Mouse (Mus musculus) CH12.LX (cell line): ENCODE results near the gene Rora. TPM values are rescaled to one million over a fixed set of nuclear protein-coding genes. Genes with fewer than 3 reads are reported as not detected.

Source experiments
- DNase-seq: peaks from one replicate; pipeline ENCODE4 v3.0.0-alpha.2; 2013; ENCODE audit errors: extremely low read depth
- H3K27ac ChIP-seq: 2 replicates; pipeline ENCODE4 v1.5.1; 2012; ENCODE audit warnings: low read depth, mild to moderate bottlenecking, control low read depth, moderate library complexity; ENCODE audit not compliant: insufficient read depth
- H3K27me3 ChIP-seq: replicated peaks from 2 replicates; pipeline ENCODE3; 2012; ENCODE audit warnings: inconsistent platforms
- H3K36me3 ChIP-seq, 2 experiments: replicated peaks in 1 of 2; 2 replicates each; pipeline versions ENCODE3 to v1.6.1; 2012; ENCODE audit warnings: inconsistent platforms in 1 of 2, low read length in 1 of 2, mild to moderate bottlenecking in 1 of 2, mixed read lengths in 1 of 2, moderate library complexity in 1 of 2; ENCODE audit not compliant: control insufficient read depth in 1 of 2, insufficient read depth in 1 of 2
- H3K4me1 ChIP-seq, 2 experiments: 2 replicates each; pipeline ENCODE4 v1.6.1; 2012; ENCODE audit warnings: inconsistent platforms in 1 of 2, moderate library complexity in 1 of 2; ENCODE audit not compliant: insufficient read depth in 2 of 2, control insufficient read depth in 1 of 2
- H3K4me2 ChIP-seq: 2 replicates; pipeline ENCODE4 v1.6.1; 2012; ENCODE audit warnings: low read depth, mild to moderate bottlenecking, control low read depth; ENCODE audit not compliant: poor library complexity, insufficient read depth, severe bottlenecking
- H3K4me3 ChIP-seq, 3 experiments: fragments of 150-350 bp in 1 of 3; sonication (generic) in 1 of 3; replicated peaks in 1 of 3; 2 replicates each; pipeline versions ENCODE3 to v1.5.1; 2011 to 2012; ENCODE audit warnings: low read depth in 2 of 3, low read length in 2 of 3, mild to moderate bottlenecking in 2 of 3, moderate library complexity in 2 of 3, control low read depth in 1 of 3, improper control_type of control experiment in 1 of 3, inconsistent platforms in 1 of 3, mixed read lengths in 1 of 3; ENCODE audit not compliant: poor library complexity in 1 of 3
- H3K79me2 ChIP-seq: replicated peaks from 2 replicates; pipeline ENCODE4 v1.6.1; 2012; ENCODE audit warnings: mild to moderate bottlenecking, moderate library complexity; ENCODE audit not compliant: control insufficient read depth, poor library complexity, insufficient read depth, severe bottlenecking; ENCODE audit errors: extremely low read depth
- H3K9ac ChIP-seq: 2 replicates; pipeline ENCODE4 v1.6.1; 2012; ENCODE audit warnings: low read depth, mild to moderate bottlenecking, control low read depth, moderate library complexity; ENCODE audit not compliant: insufficient read depth
- H3K9me3 ChIP-seq: replicated peaks from 2 replicates; pipeline ENCODE3; 2012; ENCODE audit warnings: low read length, inconsistent platforms, mixed read lengths
- BHLHE40 ChIP-seq: IDR thresholded peaks from 2 replicates; pipeline ENCODE4 v1.6.1; 2011; ENCODE audit warnings: mild to moderate bottlenecking, low read depth, low read length, improper control_type of control experiment
- CTCF ChIP-seq, 2 experiments: IDR thresholded peaks in 1 of 2; conservative IDR thresholded peaks in 1 of 2; 2 replicates each; pipeline ENCODE4 v1.5.1; 2011 to 2012; ENCODE audit warnings: low read depth in 2 of 2, low read length in 2 of 2, improper control_type of control experiment in 1 of 2, inconsistent platforms in 1 of 2, mild to moderate bottlenecking in 1 of 2, moderate library complexity in 1 of 2
- EP300 ChIP-seq: IDR thresholded peaks from 2 replicates; pipeline ENCODE4 v1.6.1; 2011; ENCODE audit warnings: low read length, improper control_type of control experiment
- ETS1 ChIP-seq: conservative IDR thresholded peaks from 2 replicates; pipeline ENCODE4 v1.6.1; 2012; ENCODE audit warnings: low read depth, mild to moderate bottlenecking, inconsistent platforms, low read length, improper control_type of control experiment, moderate library complexity
- JUN ChIP-seq: IDR thresholded peaks from 2 replicates; pipeline ENCODE4 v1.6.1; 2011; ENCODE audit warnings: low read depth, mild to moderate bottlenecking, low read length, improper control_type of control experiment, moderate library complexity; ENCODE audit not compliant: insufficient read depth
- MAFK ChIP-seq: IDR thresholded peaks from 2 replicates; pipeline ENCODE4 v1.6.1; 2011; ENCODE audit warnings: low read length, improper control_type of control experiment; ENCODE audit not compliant: insufficient replicate concordance
- MAX ChIP-seq: IDR thresholded peaks from 2 replicates; pipeline ENCODE4 v1.6.1; 2011; ENCODE audit warnings: low read length, improper control_type of control experiment
- MAZ ChIP-seq: IDR thresholded peaks from 2 replicates; pipeline ENCODE4 v1.6.1; 2012; ENCODE audit warnings: low read depth, mild to moderate bottlenecking, inconsistent platforms, low read length, improper control_type of control experiment, moderate library complexity
- MEF2A ChIP-seq: IDR thresholded peaks from 2 replicates; pipeline ENCODE4 v1.6.1; 2014; ENCODE audit warnings: low read depth, mild to moderate bottlenecking, inconsistent platforms, low read length, improper control_type of control experiment, borderline replicate concordance
- NELFE ChIP-seq: IDR thresholded peaks from 2 replicates; pipeline ENCODE4 v1.6.1; 2011; ENCODE audit warnings: low read depth, low read length, improper control_type of control experiment
- NRF1 ChIP-seq: IDR thresholded peaks from 2 replicates; pipeline ENCODE4 v1.6.1; 2014; ENCODE audit warnings: low read depth, mild to moderate bottlenecking, inconsistent platforms, low read length, improper control_type of control experiment, moderate library complexity
- PAX5 ChIP-seq: IDR thresholded peaks from 2 replicates; pipeline ENCODE4 v1.6.1; 2012; ENCODE audit warnings: low read length, inconsistent platforms, mixed read lengths
- POLR2A ChIP-seq: IDR thresholded peaks from 2 replicates; pipeline ENCODE4 v1.6.1; 2011; ENCODE audit warnings: low read depth, mild to moderate bottlenecking, improper control_type of control experiment, low read length
- POLR2AphosphoS2 ChIP-seq: IDR thresholded peaks from 2 replicates; pipeline ENCODE4 v1.6.1; 2011; ENCODE audit warnings: low read depth, low read length, improper control_type of control experiment
- SIN3A ChIP-seq: IDR thresholded peaks from 2 replicates; pipeline ENCODE4 v1.6.1; 2012; ENCODE audit warnings: low read length, improper control_type of control experiment, inconsistent platforms
- UBTF ChIP-seq: IDR thresholded peaks from 2 replicates; pipeline ENCODE4 v1.6.1; 2012; ENCODE audit warnings: low read depth, mild to moderate bottlenecking, inconsistent platforms, low read length, improper control_type of control experiment, moderate library complexity
- USF1 ChIP-seq: IDR thresholded peaks from 2 replicates; pipeline ENCODE4 v1.6.1; 2014; ENCODE audit warnings: low read depth, mild to moderate bottlenecking, inconsistent platforms, low read length, improper control_type of control experiment
- ZC3H11A ChIP-seq: IDR thresholded peaks from 2 replicates; pipeline ENCODE4 v1.6.1; 2012; ENCODE audit warnings: low read depth, mild to moderate bottlenecking, inconsistent platforms, low read length, improper control_type of control experiment
- ZNF384 ChIP-seq: IDR thresholded peaks from 2 replicates; pipeline ENCODE4 v1.6.1; 2012; ENCODE audit warnings: low read depth, low read length, improper control_type of control experiment, inconsistent platforms
- dilution Hi-C: fragments of 300-500 bp; cut with MboI; formaldehyde crosslinking; loops from 2 replicates; pipeline ENCODE4 v1.14.3; 2020; ENCODE audit warnings: low sequenced_read_pairs; ENCODE audit not compliant: extremely low pct_unique_long_range_greater_than_20kb, extremely low pct_ligation_motif_present
- in situ Hi-C: fragments of 300-500 bp; cut with MboI; formaldehyde crosslinking; loops from 3 replicates; pipeline ENCODE4 v1.14.3; 2019; ENCODE audit warnings: low sequenced_read_pairs, low pct_ligation_motif_present, low pct_unique_long_range_greater_than_20kb, mixed read lengths
- polyA plus RNA-seq: library from polyadenylated mRNA; unstranded; fragments of >175 nt; gene quantifications from 2 replicates; pipeline ENCODE4 v1.2.1, GENCODE M21; 2012; ENCODE audit warnings: low read depth; ENCODE audit not compliant: insufficient read length
- total RNA-seq, 2 experiments: library from RNA; depleted of rRNA; stranded (reverse); fragments of 300-350 nt in 1 of 2; fragments of >200 nt in 1 of 2; gene quantifications; 2 replicates each; pipeline ENCODE4 v1.2.3; 2012 to 2014

Gene Rora
- total and polyA plus RNA-seq, 3 experiments, result 0.36 to 0.66 (median 0.64) TPM

- in situ Hi-C loops (no loop called here), dilution Hi-C loops (no loop called here)
- Histone ChIP-seq H3K36me3 (no peaks in the 10 kb centered on the region), H3K9ac (no peak overlapping the region), H3K4me1 (peaks cover 0 to 10% of the 10 kb centered on the region in 2 experiments; a peak in 2 of 4 replicates), H3K79me2 (no peaks in the 10 kb centered on the region), H3K4me2 (no peak overlapping the region), H3K27me3 (no peaks in the 10 kb centered on the region), H3K27ac (no peak overlapping the region), H3K9me3 (peaks cover 3% of the 10 kb centered on the region), H3K4me3 (no peak overlapping the region)
- DNase-seq, result peak; percentile 29
- no peak for TF ChIP-seq JUN
- no peak for TF ChIP-seq BHLHE40
- no peak for TF ChIP-seq ZNF384
- no peak for TF ChIP-seq UBTF
- no peak for TF ChIP-seq SIN3A
These were observed 419.7 kb downstream of the Rora start for GRCm38 (mm10) chr9:69073271-69073670.

- Histone ChIP-seq H3K4me1 (no peaks in the 10 kb centered on the region), H3K36me3 (no peaks in the 10 kb centered on the region), H3K27ac (no peak overlapping the region), H3K9ac (no peak overlapping the region), H3K27me3 (no peaks in the 10 kb centered on the region), H3K79me2 (no peaks in the 10 kb centered on the region), H3K4me2 (no peak overlapping the region), H3K9me3 (peaks cover 2% of the 10 kb centered on the region), H3K4me3 (no peak overlapping the region)
- in situ Hi-C loops, result no loop called here
- DNase-seq, result no peak
- dilution Hi-C loops, result no loop called here
- TF ChIP-seq MEF2A (no peak), NELFE (no peak), ZNF384 (no peak), USF1 (no peak), MAFK (no peak), MAX (no peak), ZC3H11A (no peak), POLR2AphosphoS2 (no peak), UBTF (no peak), MAZ (no peak), NRF1 (no peak), BHLHE40 (no peak), CTCF (conservative IDR thresholded peaks at IDR 0.05 in 1 of 2, IDR thresholded peaks at IDR 0.05 in 1 of 2; ENCODE audit: low read depth in 2 of 2, low read length in 2 of 2) (no peak), JUN (no peak), POLR2A (no peak), ETS1 (no peak), PAX5 (no peak), EP300 (no peak)
These were observed 430.6 kb downstream of the Rora start for GRCm38 (mm10) chr9:69084086-69084719.
